Mouse (Mus musculus): ENCODE measurements around the gene Cdv3. TPM values are rescaled to one million over a fixed set of nuclear protein-coding genes. Genes with fewer than 3 reads are reported as not detected.

The Cdv3 gene
- 24.4 and 27.0 TPM in 2 replicates for polyA plus RNA-seq (2012; rRNA removed)

DNA sequence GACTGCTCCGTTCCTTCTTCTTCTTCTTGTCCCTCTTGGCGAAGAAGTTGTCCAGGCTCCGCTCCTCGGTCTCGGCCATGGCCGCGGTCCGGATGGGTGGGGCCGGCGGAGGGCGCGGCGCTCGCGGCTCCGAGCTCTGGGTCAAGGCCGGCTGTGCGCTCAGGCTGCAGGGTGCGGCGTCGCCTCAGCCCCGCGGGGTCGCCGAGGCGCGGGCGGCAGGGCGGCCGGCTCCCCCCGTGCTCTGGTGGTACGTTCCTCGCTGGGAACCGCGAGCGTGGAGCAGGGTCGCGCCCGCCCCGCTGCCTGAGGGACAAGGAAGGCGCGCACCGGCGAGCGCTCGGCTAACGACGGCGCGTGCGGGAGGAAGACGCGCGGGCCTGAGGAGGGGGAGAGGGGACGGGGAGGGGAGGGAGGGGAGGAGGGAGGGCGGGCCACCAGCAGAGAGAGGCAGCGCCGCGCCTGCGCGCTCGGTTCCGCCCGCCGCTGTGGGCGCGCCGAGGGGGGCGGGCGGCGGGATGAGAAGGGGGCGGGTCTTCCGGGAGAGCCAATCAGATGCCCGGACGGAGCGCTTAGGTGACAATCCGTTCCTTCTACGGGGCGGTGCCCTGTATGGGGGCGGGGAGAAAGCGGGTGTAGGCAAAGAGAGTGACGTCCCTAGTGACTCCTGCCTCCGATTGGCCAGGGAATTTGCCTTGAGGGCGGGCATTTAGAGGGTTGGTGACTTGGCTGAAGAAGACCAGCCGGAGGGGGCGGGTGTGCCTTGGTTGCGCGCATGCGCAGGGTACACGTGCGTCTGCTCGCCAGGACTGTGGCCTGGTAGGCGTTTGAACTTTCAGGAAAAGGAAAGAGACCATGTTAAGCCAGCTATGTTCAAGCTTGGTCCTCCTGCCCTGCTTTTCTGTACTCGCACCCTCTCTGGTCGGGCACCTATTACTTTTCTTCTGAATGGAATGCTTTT is at the start of gene Cdv3:
TSS of gene Cdv3 (minus strand) at position 551 of the 958 bp plus-strand sequence.
- peak within 1 kb of the TSS; percentile 96 for H3K27ac ChIP-seq (ENCODE audit: insufficient read depth, low read depth, low read length)
- peak within 1 kb of the TSS; percentile 88 for H3K4me3 ChIP-seq (ENCODE audit: insufficient read depth, low read depth, low read length)
- peaks cover 7% of the 10 kb centered on the region; the same call in 1 of the 2 replicates for H3K4me1 ChIP-seq (ENCODE audit: control insufficient read depth, insufficient read depth, low read length)
- no peaks in the 10 kb centered on the region for H3K27me3 ChIP-seq (replicated peaks; ENCODE audit: control insufficient read depth, insufficient read depth, low read length)
- DNase-seq = peak; percentile 100
- TF ChIP-seq POLR2A (IDR thresholded peaks at IDR 0.05; ENCODE audit: low read depth, low read length) (no peak), CTCF (conservative IDR thresholded peaks at IDR 0.05; ENCODE audit: insufficient read depth, insufficient read length, low read depth, low read length) (no peak)
- 2% methylated on average over 90 of the region's 95 CpGs for WGBS
- H3K36me3 ChIP-seq (ENCODE audit: control insufficient read depth, insufficient read depth, low read length) = no peaks in the 10 kb centered on the region; the same call in 1 of the 2 replicates

DNA sequence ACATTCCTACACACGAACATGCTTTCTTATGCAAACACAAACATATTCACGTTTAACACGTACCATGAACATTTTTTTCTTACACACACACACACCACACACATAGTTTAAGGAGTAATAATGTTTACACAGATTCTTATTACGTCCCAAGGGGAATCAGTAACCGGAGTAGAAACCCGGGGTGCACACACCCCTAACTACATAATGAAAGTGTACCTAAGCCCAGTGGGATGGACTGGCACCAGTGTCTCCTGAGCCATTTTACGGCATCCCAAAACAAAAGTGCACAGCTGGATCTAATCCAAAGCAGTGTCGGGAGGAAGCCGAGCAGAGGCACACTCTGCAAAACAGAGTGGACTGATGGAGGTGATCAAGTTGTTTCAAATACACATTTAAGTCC is 47.8 kb upstream of the Cdv3 start:
- TF ChIP-seq POLR2A (IDR thresholded peaks at IDR 0.05; ENCODE audit: low read depth, low read length) (no peak), CTCF (conservative IDR thresholded peaks at IDR 0.05; ENCODE audit: insufficient read depth, insufficient read length, low read depth, low read length) (no peak)
- Histone ChIP-seq H3K27me3 (replicated peaks; ENCODE audit: control insufficient read depth, insufficient read depth, low read length) (no peaks in the 10 kb centered on the region), H3K4me3 (ENCODE audit: insufficient read depth, low read depth, low read length) (no peak overlapping the region), H3K4me1 (ENCODE audit: control insufficient read depth, insufficient read depth, low read length) (no peaks in the 10 kb centered on the region), H3K27ac (ENCODE audit: insufficient read depth, low read depth, low read length) (no peak overlapping the region), H3K36me3 (ENCODE audit: control insufficient read depth, insufficient read depth, low read length) (no peaks in the 10 kb centered on the region)
- no peak for DNase-seq
- 39% methylated on average over 9 of the region's 9 CpGs for WGBS

DNA sequence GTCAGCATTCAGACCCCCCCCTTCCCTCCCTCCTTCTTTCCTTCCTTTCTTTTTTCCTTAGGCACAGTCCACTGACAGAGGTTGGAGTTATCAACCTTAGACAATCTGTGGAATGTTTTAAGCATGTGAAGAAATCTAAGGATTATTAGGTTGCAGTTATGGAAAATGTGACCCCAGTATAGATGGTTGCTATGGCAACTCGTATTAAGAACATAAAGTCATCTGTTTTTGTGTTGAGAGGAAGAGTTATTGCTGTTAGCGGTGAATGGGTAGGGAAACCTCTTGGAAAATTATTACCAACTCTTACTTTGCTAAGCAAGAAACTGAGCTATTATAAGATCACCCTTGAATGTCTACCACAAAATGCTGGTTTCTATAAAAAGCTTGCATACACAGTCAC is 43.5 kb upstream of the Cdv3 start:
- H3K27ac ChIP-seq (ENCODE audit: insufficient read depth, low read depth, low read length) = no peak overlapping the region
- H3K4me1 ChIP-seq (ENCODE audit: control insufficient read depth, insufficient read depth, low read length) = no peaks in the 10 kb centered on the region
- no peak for DNase-seq
- WGBS = 88% methylated on average over 2 of the region's 2 CpGs
- no peak for TF ChIP-seq CTCF (conservative IDR thresholded peaks at IDR 0.05; ENCODE audit: insufficient read depth, insufficient read length, low read depth, low read length)
- no peak for TF ChIP-seq POLR2A (IDR thresholded peaks at IDR 0.05; ENCODE audit: low read depth, low read length)
- H3K27me3 ChIP-seq (replicated peaks; ENCODE audit: control insufficient read depth, insufficient read depth, low read length) = no peaks in the 10 kb centered on the region
- no peak overlapping the region for H3K4me3 ChIP-seq (ENCODE audit: insufficient read depth, low read depth, low read length)
- no peaks in the 10 kb centered on the region for H3K36me3 ChIP-seq (ENCODE audit: control insufficient read depth, insufficient read depth, low read length)

DNA sequence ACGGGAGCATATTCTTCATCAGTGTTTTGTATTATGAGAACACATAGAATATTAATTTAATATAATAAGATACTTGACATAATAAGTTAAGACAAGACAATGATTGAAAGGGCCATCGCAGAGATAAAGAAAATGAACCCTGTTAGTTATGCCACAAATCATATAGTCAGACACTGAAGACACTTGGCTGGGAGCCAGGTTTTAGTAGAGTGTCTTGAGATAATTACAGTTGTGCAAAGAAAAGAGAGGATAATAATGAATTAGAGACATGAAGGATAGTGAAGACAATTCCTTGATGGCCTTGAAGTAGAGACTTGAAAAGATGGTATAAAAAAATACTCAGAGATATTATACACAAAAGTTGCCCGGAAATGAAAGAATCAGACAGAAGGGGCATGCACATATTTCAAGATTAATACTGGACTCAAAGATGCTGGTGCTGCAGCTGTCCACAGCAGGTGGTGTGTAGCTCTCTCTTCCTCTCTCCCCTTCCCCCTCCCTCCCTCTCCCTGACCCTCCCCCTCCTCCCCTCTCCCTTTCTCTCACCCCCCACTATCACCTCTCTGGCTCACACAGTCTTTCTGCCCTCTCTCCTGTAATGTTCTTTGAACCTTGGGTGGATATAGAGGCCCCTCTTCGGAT is 42.6 kb upstream of the Cdv3 start:
- TF ChIP-seq POLR2A (IDR thresholded peaks at IDR 0.05; ENCODE audit: low read depth, low read length) (no peak), CTCF (conservative IDR thresholded peaks at IDR 0.05; ENCODE audit: insufficient read depth, insufficient read length, low read depth, low read length) (no peak)

DNA sequence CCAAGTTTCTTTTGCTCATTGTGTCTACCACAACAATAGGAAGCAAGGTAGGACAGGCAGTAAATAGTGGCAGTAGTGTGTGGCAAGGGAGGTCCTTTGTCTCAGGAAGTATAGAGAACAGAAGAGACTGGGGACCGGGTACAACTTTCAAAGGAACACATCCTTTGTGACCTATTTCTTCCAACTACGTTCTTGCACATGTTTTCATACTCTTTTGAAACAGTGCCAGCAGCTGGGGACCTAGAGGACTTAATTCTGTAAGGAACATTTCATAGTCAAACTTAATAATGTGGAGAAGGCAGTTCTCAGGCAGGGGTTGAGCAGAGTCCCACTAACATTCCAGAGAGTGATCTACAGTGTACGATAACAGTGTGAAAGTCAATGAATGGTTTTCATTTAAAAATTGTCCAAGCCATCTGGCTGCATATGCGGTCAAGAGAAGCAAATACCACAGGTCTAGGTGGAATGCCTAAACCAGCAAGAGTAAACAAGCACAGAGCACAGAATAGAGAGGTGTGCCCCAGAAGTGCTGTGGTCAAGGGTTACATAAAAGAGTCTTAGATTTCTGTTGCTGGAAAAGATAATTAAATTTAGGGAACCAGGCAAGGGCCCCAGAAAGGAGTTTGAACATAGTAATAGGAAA is 37.8 kb upstream of the Cdv3 start:
- WGBS = 47% methylated on average over 4 of the region's 4 CpGs
- Histone ChIP-seq H3K27me3 (replicated peaks; ENCODE audit: control insufficient read depth, insufficient read depth, low read length) (no peaks in the 10 kb centered on the region), H3K36me3 (ENCODE audit: control insufficient read depth, insufficient read depth, low read length) (no peaks in the 10 kb centered on the region), H3K4me3 (ENCODE audit: insufficient read depth, low read depth, low read length) (no peak overlapping the region), H3K4me1 (ENCODE audit: control insufficient read depth, insufficient read depth, low read length) (no peaks in the 10 kb centered on the region), H3K27ac (ENCODE audit: insufficient read depth, low read depth, low read length) (no peak overlapping the region)
- no peak for DNase-seq
- TF ChIP-seq CTCF (conservative IDR thresholded peaks at IDR 0.05; ENCODE audit: insufficient read depth, insufficient read length, low read depth, low read length) = no peak
- TF ChIP-seq POLR2A (IDR thresholded peaks at IDR 0.05; ENCODE audit: low read depth, low read length) = no peak

More for the DNA sequence above, 42.6 kb upstream of the Cdv3 start:
- Histone ChIP-seq H3K27me3 (replicated peaks; ENCODE audit: control insufficient read depth, insufficient read depth, low read length) (no peaks in the 10 kb centered on the region), H3K27ac (ENCODE audit: insufficient read depth, low read depth, low read length) (no peak overlapping the region), H3K36me3 (ENCODE audit: control insufficient read depth, insufficient read depth, low read length) (no peaks in the 10 kb centered on the region), H3K4me1 (ENCODE audit: control insufficient read depth, insufficient read depth, low read length) (no peaks in the 10 kb centered on the region), H3K4me3 (ENCODE audit: insufficient read depth, low read depth, low read length) (no peak overlapping the region)
- WGBS = 61% methylated on average over 4 of the region's 4 CpGs
- DNase-seq = no peak

DNA sequence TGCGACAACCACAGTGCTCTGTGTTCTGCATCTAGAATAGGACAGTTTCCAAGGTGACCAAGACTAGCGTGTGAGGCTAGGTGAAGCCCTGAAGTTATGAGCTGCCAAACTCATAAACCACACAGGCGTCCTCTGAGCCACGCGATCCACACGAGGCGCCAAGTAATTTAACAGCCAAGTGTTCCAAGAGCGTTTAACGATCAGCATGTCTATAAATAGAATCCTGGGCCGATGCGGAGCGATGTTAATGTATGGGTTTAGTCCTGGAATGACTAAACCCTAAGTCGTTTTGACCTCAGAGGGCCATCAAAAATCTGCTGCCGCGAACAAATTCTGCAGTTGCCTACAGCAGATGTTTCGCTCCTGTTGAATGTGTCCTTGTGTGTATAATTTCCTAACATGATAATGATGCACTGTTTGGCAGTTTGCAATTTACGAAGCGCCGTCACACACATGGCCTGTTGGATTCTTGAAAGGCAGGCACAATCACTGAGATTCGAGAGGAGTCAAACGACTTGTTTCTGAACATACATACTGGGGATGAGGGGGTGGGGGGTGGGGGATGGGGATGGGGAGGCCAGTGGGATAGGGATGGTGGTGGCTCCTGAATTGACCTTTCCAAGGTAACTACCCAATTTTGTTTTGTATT is 33.0 kb upstream of the Cdv3 start:
- TF ChIP-seq CTCF (conservative IDR thresholded peaks at IDR 0.05; ENCODE audit: insufficient read depth, insufficient read length, low read depth, low read length) (no peak), POLR2A (IDR thresholded peaks at IDR 0.05; ENCODE audit: low read depth, low read length) (no peak)
- peak; percentile 49 for DNase-seq
- WGBS = 40% methylated on average over 21 of the region's 21 CpGs
- no peaks in the 10 kb centered on the region for H3K36me3 ChIP-seq (ENCODE audit: control insufficient read depth, insufficient read depth, low read length)
- H3K27me3 ChIP-seq (replicated peaks; ENCODE audit: control insufficient read depth, insufficient read depth, low read length) = no peaks in the 10 kb centered on the region
- H3K4me1 ChIP-seq (ENCODE audit: control insufficient read depth, insufficient read depth, low read length) = no peaks in the 10 kb centered on the region
- H3K27ac ChIP-seq (ENCODE audit: insufficient read depth, low read depth, low read length) = no peak overlapping the region
- no peak overlapping the region for H3K4me3 ChIP-seq (ENCODE audit: insufficient read depth, low read depth, low read length)
